Mouse (Mus musculus): ENCODE measurements around the gene Sult6b2. TPM values are rescaled to one million over a fixed set of nuclear protein-coding genes. Genes with fewer than 3 reads are reported as not detected.

Gene Sult6b2
- polyA plus RNA-seq (2015; fragmentation: Nextera tagmentation; extraction: Ambion mirVana) = 49.8 and 76.7 TPM in 2 replicates

DNA sequence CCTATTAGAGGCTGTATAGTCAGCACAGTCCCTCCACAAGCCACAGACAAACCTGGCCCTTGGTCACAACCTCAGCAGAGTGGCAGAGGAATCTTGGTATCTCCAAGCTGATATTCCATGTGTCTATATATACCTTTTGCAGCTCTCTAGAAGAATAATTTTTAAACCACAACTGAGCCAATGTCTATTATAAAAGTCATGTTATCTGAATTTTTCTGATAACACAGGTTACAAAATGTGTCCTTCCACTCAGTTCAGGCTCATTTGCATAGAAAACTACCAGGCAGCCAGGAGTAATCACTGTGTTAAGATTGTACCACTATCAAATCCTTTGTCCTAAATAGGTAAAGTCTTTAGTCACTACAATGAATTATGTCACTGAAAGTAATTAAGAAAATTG lies at the start of gene Sult6b2:
Gene Sult6b2, minus strand, starts transcription at position 101 of the 400 bp plus-strand sequence.
- ATAC-seq = peak; percentile 46
- H3K27me3 ChIP-seq (replicated peaks; ENCODE audit: control insufficient read depth, insufficient read depth, low read length) = no peaks in the 10 kb centered on the region
- H3K27ac ChIP-seq (ENCODE audit: low read length) = peak within 1 kb of the TSS; percentile 43
- H3K9me3 ChIP-seq (ENCODE audit: control insufficient read depth, low read length) = no peaks in the 10 kb centered on the region
- no peaks in the 10 kb centered on the region for H3K36me3 ChIP-seq (ENCODE audit: control insufficient read depth, insufficient read depth, low read length)
- no peak within 1 kb of the TSS for H3K9ac ChIP-seq (ENCODE audit: low read depth, low read length)
- H3K4me3 ChIP-seq (ENCODE audit: low read length) = no peak within 1 kb of the TSS
- no peaks in the 10 kb centered on the region for H3K4me1 ChIP-seq (ENCODE audit: control insufficient read depth, insufficient read depth, low read length)
- H3K4me2 ChIP-seq (ENCODE audit: low read depth, low read length) = no peak within 1 kb of the TSS

DNA sequence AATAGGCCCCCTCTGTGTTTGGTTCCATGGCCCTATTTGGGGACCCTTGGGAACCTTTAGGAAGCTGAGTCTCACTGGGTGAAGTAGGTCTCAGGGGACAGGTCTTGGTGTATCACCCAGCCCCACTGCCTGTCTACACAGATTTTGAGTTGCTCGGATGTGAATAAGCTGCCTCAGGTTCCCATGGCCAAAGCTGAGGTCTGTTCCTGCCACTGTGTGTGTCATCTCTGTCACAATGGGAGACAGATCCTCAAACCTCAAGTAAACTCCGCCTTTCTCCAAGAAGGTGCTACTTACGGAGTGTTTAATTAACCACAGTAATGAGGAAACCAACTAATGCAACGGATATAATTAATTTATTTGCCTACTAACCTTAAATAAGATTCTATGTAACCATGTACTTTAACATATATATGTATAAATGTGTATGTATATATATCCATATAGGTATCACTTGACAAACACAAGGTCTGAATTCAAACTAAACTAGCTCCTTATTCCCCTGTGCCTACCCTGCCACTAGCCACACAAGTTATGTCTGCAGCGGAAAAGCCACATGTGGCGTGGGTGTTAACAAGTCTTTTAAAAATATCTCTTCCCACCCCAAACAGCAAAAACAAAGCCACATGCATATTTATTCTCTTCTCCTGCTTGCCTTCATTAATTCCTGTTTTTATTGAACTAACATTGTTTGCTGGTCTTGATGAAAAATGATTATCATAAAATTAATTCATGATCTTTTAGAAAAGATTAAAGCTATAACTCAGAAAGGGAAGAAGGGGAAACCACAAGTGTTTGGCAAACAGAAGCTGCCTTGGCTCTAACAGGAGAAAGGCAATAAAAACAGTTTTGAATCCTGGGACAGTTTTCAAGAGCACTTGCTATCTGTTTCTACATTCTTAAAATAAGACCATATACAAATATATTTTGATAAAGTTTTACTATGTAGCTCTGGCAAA lies 48.4 kb upstream of the Sult6b2 start:
- Histone ChIP-seq H3K4me3 (ENCODE audit: low read length) (no peak overlapping the region), H3K4me1 (ENCODE audit: control insufficient read depth, insufficient read depth, low read length) (0 out of 2 replicates have a peak, but pooled peaks cover 4% of the 10 kb centered on the region), H3K27ac (ENCODE audit: low read length) (no peak overlapping the region), H3K4me2 (ENCODE audit: low read depth, low read length) (no peak overlapping the region), H3K9ac (ENCODE audit: low read depth, low read length) (no peak overlapping the region), H3K27me3 (replicated peaks; ENCODE audit: control insufficient read depth, insufficient read depth, low read length) (no peaks in the 10 kb centered on the region), H3K9me3 (ENCODE audit: control insufficient read depth, low read length) (no peaks in the 10 kb centered on the region), H3K36me3 (ENCODE audit: control insufficient read depth, insufficient read depth, low read length) (no peaks in the 10 kb centered on the region)
- no peak for ATAC-seq
- 84% methylated on average over 6 of the region's 6 CpGs for WGBS

DNA sequence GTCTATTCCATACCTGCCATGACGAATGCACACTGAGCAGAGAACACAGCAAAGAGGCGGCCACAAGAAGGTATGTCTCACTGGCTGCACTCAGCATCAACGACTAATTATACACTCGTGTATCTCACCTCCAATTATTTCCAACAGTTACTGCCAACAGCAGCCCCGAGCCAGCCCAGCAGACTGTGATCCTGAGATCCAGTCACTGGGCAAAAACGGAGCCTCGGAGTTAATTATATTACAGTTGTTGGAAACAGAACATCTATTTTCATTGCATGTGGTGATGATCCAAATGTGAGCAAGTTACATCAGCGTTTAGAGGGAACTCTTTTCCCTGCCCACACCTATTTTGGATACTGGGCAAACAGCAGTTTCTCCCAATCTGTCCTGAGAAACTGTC lies 46.1 kb upstream of the Sult6b2 start:
- Histone ChIP-seq H3K27ac (ENCODE audit: low read length) (no peak overlapping the region), H3K36me3 (ENCODE audit: control insufficient read depth, insufficient read depth, low read length) (no peaks in the 10 kb centered on the region), H3K9me3 (ENCODE audit: control insufficient read depth, low read length) (no peaks in the 10 kb centered on the region), H3K4me2 (ENCODE audit: low read depth, low read length) (no peak overlapping the region), H3K9ac (ENCODE audit: low read depth, low read length) (no peak overlapping the region), H3K4me3 (ENCODE audit: low read length) (no peak overlapping the region), H3K27me3 (replicated peaks; ENCODE audit: control insufficient read depth, insufficient read depth, low read length) (no peaks in the 10 kb centered on the region), H3K4me1 (ENCODE audit: control insufficient read depth, insufficient read depth, low read length) (no peaks in the 10 kb centered on the region)
- ATAC-seq = no peak
- WGBS = 78% methylated on average over 8 of the region's 8 CpGs

DNA sequence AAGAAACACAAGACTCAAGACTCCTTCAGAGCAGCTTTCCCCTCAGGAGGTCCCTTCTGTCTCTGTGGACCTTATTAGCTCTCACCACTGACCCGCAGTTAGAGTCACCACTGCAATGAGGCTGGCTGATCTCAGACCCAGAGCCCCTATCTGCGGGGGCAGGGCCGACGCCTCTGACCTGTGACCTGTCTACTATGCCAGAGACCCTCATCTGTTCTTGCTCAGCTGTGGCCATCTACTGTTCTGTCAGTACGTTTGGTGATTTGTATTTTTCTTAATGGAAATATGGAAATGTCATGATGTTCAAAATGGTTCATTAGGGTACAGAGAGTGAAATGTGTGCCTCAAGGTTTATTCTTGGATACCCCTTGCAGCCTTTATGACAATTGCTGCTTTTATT lies 45.0 kb upstream of the Sult6b2 start:
- Histone ChIP-seq H3K27me3 (replicated peaks; ENCODE audit: control insufficient read depth, insufficient read depth, low read length) (no peaks in the 10 kb centered on the region), H3K9me3 (ENCODE audit: control insufficient read depth, low read length) (no peaks in the 10 kb centered on the region), H3K36me3 (ENCODE audit: control insufficient read depth, insufficient read depth, low read length) (no peaks in the 10 kb centered on the region), H3K9ac (ENCODE audit: low read depth, low read length) (no peak overlapping the region), H3K27ac (ENCODE audit: low read length) (no peak overlapping the region), H3K4me1 (ENCODE audit: control insufficient read depth, insufficient read depth, low read length) (no peaks in the 10 kb centered on the region), H3K4me3 (ENCODE audit: low read length) (no peak overlapping the region), H3K4me2 (ENCODE audit: low read depth, low read length) (no peak overlapping the region)
- 56% methylated on average over 5 of the region's 5 CpGs for WGBS
- no peak for ATAC-seq

DNA sequence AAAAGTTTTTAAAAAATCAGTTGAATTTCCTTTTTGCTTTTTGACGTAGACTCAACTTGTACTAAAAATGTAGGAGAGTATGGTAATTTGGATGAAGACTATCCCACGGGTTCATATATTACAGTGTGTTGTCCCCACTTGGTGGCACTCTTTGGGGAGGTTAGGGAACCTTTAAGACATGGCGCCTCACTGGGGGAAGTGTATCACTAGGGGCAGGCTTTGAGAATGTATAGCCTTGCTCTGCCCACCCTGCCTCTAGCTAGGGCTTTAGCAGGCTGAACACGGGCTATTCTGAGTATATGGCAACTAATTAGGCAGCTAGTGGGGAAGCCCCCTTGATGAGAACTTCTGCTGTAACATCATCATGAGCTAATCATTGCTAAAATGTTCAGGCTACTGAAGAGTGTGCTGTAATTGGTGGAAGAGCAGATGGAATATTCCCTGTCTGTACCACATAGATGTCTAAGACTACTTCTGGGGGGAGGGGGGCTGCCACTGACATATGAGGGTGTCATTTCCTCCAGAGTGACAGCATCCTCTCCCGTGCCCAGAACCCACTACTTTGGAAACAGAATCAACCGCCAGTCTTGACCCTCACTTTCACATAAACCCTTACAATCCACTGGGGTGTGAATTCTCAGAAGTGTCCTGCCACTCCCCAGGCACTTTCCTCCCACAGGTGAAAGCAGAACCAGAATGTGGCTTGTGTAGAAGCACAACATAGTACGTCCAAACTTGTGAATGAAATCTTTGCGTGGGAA lies 43.8 kb upstream of the Sult6b2 start:
- no peaks in the 10 kb centered on the region for H3K27me3 ChIP-seq (replicated peaks; ENCODE audit: control insufficient read depth, insufficient read depth, low read length)
- H3K4me2 ChIP-seq (ENCODE audit: low read depth, low read length) = no peak overlapping the region
- no peak overlapping the region for H3K27ac ChIP-seq (ENCODE audit: low read length)
- H3K36me3 ChIP-seq (ENCODE audit: control insufficient read depth, insufficient read depth, low read length) = no peaks in the 10 kb centered on the region
- WGBS = 81% methylated on average over 8 of the region's 8 CpGs
- no peak overlapping the region for H3K4me3 ChIP-seq (ENCODE audit: low read length)
- H3K9me3 ChIP-seq (ENCODE audit: control insufficient read depth, low read length) = no peaks in the 10 kb centered on the region
- H3K4me1 ChIP-seq (ENCODE audit: control insufficient read depth, insufficient read depth, low read length) = no peaks in the 10 kb centered on the region
- H3K9ac ChIP-seq (ENCODE audit: low read depth, low read length) = no peak overlapping the region
- no peak for ATAC-seq

DNA sequence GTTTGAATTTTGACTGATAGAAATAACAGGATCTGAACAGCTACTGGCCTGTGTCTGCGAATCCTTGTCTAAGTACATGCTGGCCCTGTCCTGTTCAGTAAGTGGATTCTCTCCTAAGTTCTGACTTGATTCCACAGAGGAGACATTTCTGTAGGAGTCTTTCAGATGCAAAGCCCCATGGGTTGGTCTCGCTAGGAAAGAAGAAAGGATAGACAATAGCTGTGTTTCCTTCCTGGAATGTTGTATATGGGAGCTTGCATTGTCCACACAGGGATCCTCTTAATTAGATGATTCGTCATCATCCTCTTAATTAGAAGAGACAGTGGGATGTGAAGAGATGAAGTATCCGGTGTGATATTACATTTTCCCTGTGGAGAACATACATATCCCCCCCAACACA lies 42.6 kb upstream of the Sult6b2 start:
- Histone ChIP-seq H3K4me2 (ENCODE audit: low read depth, low read length) (no peak overlapping the region), H3K27me3 (replicated peaks; ENCODE audit: control insufficient read depth, insufficient read depth, low read length) (no peaks in the 10 kb centered on the region), H3K4me1 (ENCODE audit: control insufficient read depth, insufficient read depth, low read length) (no peaks in the 10 kb centered on the region), H3K4me3 (ENCODE audit: low read length) (no peak overlapping the region), H3K9me3 (ENCODE audit: control insufficient read depth, low read length) (no peaks in the 10 kb centered on the region), H3K36me3 (ENCODE audit: control insufficient read depth, insufficient read depth, low read length) (no peaks in the 10 kb centered on the region), H3K9ac (ENCODE audit: low read depth, low read length) (no peak overlapping the region), H3K27ac (ENCODE audit: low read length) (no peak overlapping the region)
- WGBS = 88% methylated on average over 4 of the region's 4 CpGs
- no peak for ATAC-seq

DNA sequence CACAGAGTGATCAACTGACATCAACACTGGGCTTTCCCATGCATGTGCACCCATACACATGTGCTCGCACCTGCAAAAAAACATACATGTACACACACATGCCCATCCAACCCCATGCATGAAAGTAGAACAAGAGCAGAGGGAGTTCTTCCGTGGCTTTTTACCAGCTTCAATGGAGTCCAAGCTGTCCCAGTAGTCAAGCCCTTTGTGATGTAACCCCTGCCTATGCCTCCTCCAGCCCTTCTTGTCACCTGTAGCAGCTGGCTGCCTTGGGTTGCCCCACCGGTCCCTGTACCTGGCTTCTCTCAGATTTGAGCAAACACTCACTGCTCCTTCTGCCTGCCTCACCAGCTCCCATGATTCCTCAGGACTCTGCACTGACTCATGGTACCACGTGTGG lies 40.8 kb upstream of the Sult6b2 start:
- H3K27me3 ChIP-seq (replicated peaks; ENCODE audit: control insufficient read depth, insufficient read depth, low read length) = no peaks in the 10 kb centered on the region
- no peak overlapping the region for H3K4me3 ChIP-seq (ENCODE audit: low read length)
- 85% methylated on average over 4 of the region's 4 CpGs for WGBS
- H3K9me3 ChIP-seq (ENCODE audit: control insufficient read depth, low read length) = no peaks in the 10 kb centered on the region
- no peaks in the 10 kb centered on the region for H3K4me1 ChIP-seq (ENCODE audit: control insufficient read depth, insufficient read depth, low read length)
- no peak for ATAC-seq
- no peaks in the 10 kb centered on the region for H3K36me3 ChIP-seq (ENCODE audit: control insufficient read depth, insufficient read depth, low read length)
- no peak overlapping the region for H3K4me2 ChIP-seq (ENCODE audit: low read depth, low read length)
- H3K9ac ChIP-seq (ENCODE audit: low read depth, low read length) = no peak overlapping the region
- no peak overlapping the region for H3K27ac ChIP-seq (ENCODE audit: low read length)

DNA sequence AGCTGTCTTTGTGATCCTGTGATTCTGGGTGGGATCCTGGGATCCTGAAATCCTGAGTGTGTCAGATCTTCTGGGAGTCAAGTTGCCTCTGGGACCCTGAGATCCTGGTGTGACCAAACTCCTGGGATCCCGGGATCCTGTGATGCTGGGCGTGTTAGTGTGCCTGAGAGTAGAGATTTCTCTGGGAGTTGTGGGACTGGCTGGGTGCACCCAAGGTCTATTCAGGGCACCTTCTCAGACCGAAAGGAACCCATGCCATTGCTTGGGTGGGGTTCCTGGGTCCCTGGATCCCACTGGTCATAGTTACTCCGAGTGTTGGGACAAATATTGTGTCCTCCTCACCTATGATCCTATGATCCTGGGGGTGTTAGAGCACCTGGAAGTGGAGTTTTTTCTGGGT lies 39.8 kb upstream of the Sult6b2 start:
- H3K36me3 ChIP-seq (ENCODE audit: control insufficient read depth, insufficient read depth, low read length) = no peaks in the 10 kb centered on the region
- H3K27ac ChIP-seq (ENCODE audit: low read length) = no peak overlapping the region
- no peak overlapping the region for H3K4me3 ChIP-seq (ENCODE audit: low read length)
- no peak for ATAC-seq
- no peak overlapping the region for H3K4me2 ChIP-seq (ENCODE audit: low read depth, low read length)
- 87% methylated on average over 4 of the region's 4 CpGs for WGBS
- H3K9ac ChIP-seq (ENCODE audit: low read depth, low read length) = no peak overlapping the region
- H3K27me3 ChIP-seq (replicated peaks; ENCODE audit: control insufficient read depth, insufficient read depth, low read length) = no peaks in the 10 kb centered on the region
- H3K9me3 ChIP-seq (ENCODE audit: control insufficient read depth, low read length) = no peaks in the 10 kb centered on the region
- no peaks in the 10 kb centered on the region for H3K4me1 ChIP-seq (ENCODE audit: control insufficient read depth, insufficient read depth, low read length)

DNA sequence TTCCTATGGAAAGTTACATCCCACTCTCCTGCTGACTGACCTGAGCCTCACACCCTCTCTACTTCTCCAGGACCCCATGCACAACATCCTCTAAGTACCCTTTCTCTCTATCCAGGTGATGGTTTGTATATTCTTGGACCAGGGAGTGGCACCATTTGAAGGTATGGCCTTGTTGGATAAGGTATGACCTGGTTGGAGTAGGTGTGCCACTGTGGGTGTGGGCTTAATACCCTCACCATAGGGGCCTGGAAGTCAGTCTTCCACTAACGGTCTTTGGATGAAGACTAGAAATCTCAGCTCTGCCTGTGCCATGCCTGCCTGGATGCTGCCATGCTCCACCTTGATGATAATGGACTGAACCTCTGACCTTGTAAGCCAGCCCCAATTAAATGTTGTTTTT lies 34.2 kb upstream of the Sult6b2 start:
- 93% methylated on average over 1 of the region's 1 CpGs for WGBS
- H3K9me3 ChIP-seq (ENCODE audit: control insufficient read depth, low read length) = no peaks in the 10 kb centered on the region
- H3K9ac ChIP-seq (ENCODE audit: low read depth, low read length) = no peak overlapping the region
- H3K27ac ChIP-seq (ENCODE audit: low read length) = no peak overlapping the region
- no peaks in the 10 kb centered on the region for H3K4me1 ChIP-seq (ENCODE audit: control insufficient read depth, insufficient read depth, low read length)
- no peak overlapping the region for H3K4me3 ChIP-seq (ENCODE audit: low read length)
- no peak for ATAC-seq
- H3K36me3 ChIP-seq (ENCODE audit: control insufficient read depth, insufficient read depth, low read length) = no peaks in the 10 kb centered on the region
- H3K4me2 ChIP-seq (ENCODE audit: low read depth, low read length) = no peak overlapping the region
- no peaks in the 10 kb centered on the region for H3K27me3 ChIP-seq (replicated peaks; ENCODE audit: control insufficient read depth, insufficient read depth, low read length)
